11 mouse cellular contexts compared by ENCODE assay signal in genomic region chr2:168809895-168810294, GRCm38 (mm10). TPM values are rescaled to one million over a fixed set of nuclear protein-coding genes. Genes with fewer than 3 reads are reported as not detected.
DNase-seq lines count a peak whose midpoint lies in the region; ATAC-seq lines count a peak whose summit lies in the region.
"Had no signal": no experiment of that assay in that cellular context is flagged by ENCODE, and none has a peak within 500 bp of the region (broad histone marks: within the 10 kb centered on the region; RNA-seq: fewer than 3 reads in every experiment).

No protein-coding gene starts in this region.

- intact Hi-C loops in left cerebral cortex, postnatal 14 days (cut with DNase I), result no loop called here

- WGBS in kidney, embryonic 14.5 days, result 3% methylated on average over 14 of the region's 14 CpGs
- 12% methylated on average over 14 of the region's 14 CpGs for WGBS in embryonic facial prominence, embryonic 14.5 days
- WGBS in limb, embryonic 12.5 days, result 5% methylated on average over 14 of the region's 14 CpGs
- 6% methylated on average over 14 of the region's 14 CpGs for WGBS in neural tube, embryonic 15.5 days

- peaks cover 18% of the 10 kb centered on the region for H3K27me3 ChIP-seq in kidney, embryonic 14.5 days (ENCODE audit: control insufficient read depth, insufficient read depth, low read length)
- 0 out of 2 replicates have a peak, but pooled peaks cover 4% of the 10 kb centered on the region for H3K27me3 ChIP-seq in embryonic facial prominence, embryonic 14.5 days (replicated peaks; ENCODE audit: control insufficient read depth, insufficient read depth, low read length)
- H3K27me3 ChIP-seq in limb, embryonic 12.5 days, result no peaks in the 10 kb centered on the region
- H3K27me3 ChIP-seq in neural tube, embryonic 15.5 days (replicated peaks), result peaks cover 8% of the 10 kb centered on the region; the same call in 1 of the 2 replicates
- H3K27me3 ChIP-seq: lung, embryonic 15.5 days had no signal

- DNase-seq in kidney, postnatal 36 days, result no peak
- no peak for DNase-seq in embryonic facial prominence, embryonic 14.5 days (ENCODE audit: low spot score)
- DNase-seq in urinary bladder, adult 18-20 months (ENCODE audit: low spot score in 2 of 2), result no peak
- DNase-seq in left cerebral cortex, postnatal 14 days (ENCODE audit: low spot score in 2 of 2), result no peak
- DNase-seq in ovary, adult 18-20 months (ENCODE audit: low spot score), result no peak
- DNase-seq: cerebellum, postnatal 10 days had no signal

- H3K4me1 ChIP-seq in kidney, embryonic 14.5 days (ENCODE audit: control insufficient read depth, insufficient read depth, low read length), result peaks cover 3% of the 10 kb centered on the region; the same call in 1 of the 2 replicates
- no peaks in the 10 kb centered on the region for H3K4me1 ChIP-seq in embryonic facial prominence, embryonic 14.5 days (ENCODE audit: control insufficient read depth, insufficient read depth, low read length)
- peaks cover 26% of the 10 kb centered on the region for H3K4me1 ChIP-seq in limb, embryonic 12.5 days (replicated peaks)
- H3K4me1 ChIP-seq in neural tube, embryonic 15.5 days, result peaks cover 15% of the 10 kb centered on the region; the same call in 1 of the 2 replicates

- no peak overlapping the region for H3K4me3 ChIP-seq in kidney, embryonic 14.5 days (ENCODE audit: low read length)
- H3K4me3 ChIP-seq in embryonic facial prominence, embryonic 14.5 days (ENCODE audit: low read depth, low read length), result no peak overlapping the region
- H3K4me3 ChIP-seq in limb, embryonic 12.5 days (replicated peaks), result peak overlapping the region; percentile 11; the same call in 1 of the 2 replicates
- H3K4me3 ChIP-seq in neural tube, embryonic 15.5 days (replicated peaks), result no peak overlapping the region
- H3K4me3 ChIP-seq: layer of hippocampus, adult 2 months; lung, embryonic 15.5 days had no signal

- H3K4me2 ChIP-seq in kidney, embryonic 14.5 days (replicated peaks; ENCODE audit: low read depth, low read length), result peak overlapping the region; percentile 25
- H3K4me2 ChIP-seq in embryonic facial prominence, embryonic 14.5 days (ENCODE audit: low read depth, low read length), result peak overlapping the region; percentile 16; the same call in 1 of the 2 replicates
- peak overlapping the region; percentile 50 for H3K4me2 ChIP-seq in limb, embryonic 12.5 days
- H3K4me2 ChIP-seq in neural tube, embryonic 15.5 days, result peak overlapping the region; percentile 41
- H3K4me2 ChIP-seq: lung, embryonic 15.5 days had no signal

- H3K36me3 ChIP-seq in kidney, embryonic 14.5 days (ENCODE audit: control insufficient read depth, insufficient read depth, low read length), result no peaks in the 10 kb centered on the region
- H3K36me3 ChIP-seq in embryonic facial prominence, embryonic 14.5 days (ENCODE audit: control insufficient read depth, insufficient read depth, low read length), result no peaks in the 10 kb centered on the region
- no peaks in the 10 kb centered on the region for H3K36me3 ChIP-seq in limb, embryonic 12.5 days
- H3K36me3 ChIP-seq in neural tube, embryonic 15.5 days, result no peaks in the 10 kb centered on the region
- H3K36me3 ChIP-seq: lung, embryonic 15.5 days had no signal

- H3K27ac ChIP-seq in kidney, embryonic 14.5 days (ENCODE audit: low read depth, low read length), result no peak overlapping the region
- H3K27ac ChIP-seq in embryonic facial prominence, embryonic 14.5 days (replicated peaks; ENCODE audit: low read depth, low read length), result no peak overlapping the region
- no peak overlapping the region for H3K27ac ChIP-seq in limb, embryonic 12.5 days
- no peak overlapping the region for H3K27ac ChIP-seq in neural tube, embryonic 15.5 days (replicated peaks)
- H3K27ac ChIP-seq: layer of hippocampus, adult 2 months; lung, embryonic 15.5 days had no signal

- ATAC-seq in kidney, embryonic 14.5 days (ENCODE audit: low FRiP score, low TSS enrichment), result no peak
- no peak for ATAC-seq in embryonic facial prominence, embryonic 14.5 days (ENCODE audit: low read depth)
- no peak for ATAC-seq in limb, embryonic 12.5 days (ENCODE audit: insufficient number of reproducible peaks, insufficient read depth, low FRiP score, low TSS enrichment, low read depth)
- no peak for ATAC-seq in neural tube, embryonic 15.5 days (ENCODE audit: low FRiP score)

- no peaks in the 10 kb centered on the region for H3K9me3 ChIP-seq in kidney, embryonic 14.5 days (ENCODE audit: control insufficient read depth, low read length)
- H3K9me3 ChIP-seq in embryonic facial prominence, embryonic 14.5 days (ENCODE audit: control insufficient read depth, low read length), result no peaks in the 10 kb centered on the region
- H3K9me3 ChIP-seq in limb, embryonic 12.5 days, result no peaks in the 10 kb centered on the region
- H3K9me3 ChIP-seq in neural tube, embryonic 15.5 days (replicated peaks), result no peaks in the 10 kb centered on the region
- H3K9me3 ChIP-seq: lung, embryonic 15.5 days had no signal

- no peak overlapping the region for H3K9ac ChIP-seq in kidney, embryonic 14.5 days (ENCODE audit: low read depth, low read length)
- no peak overlapping the region for H3K9ac ChIP-seq in embryonic facial prominence, embryonic 14.5 days (ENCODE audit: low read depth, low read length)
- 0 out of 2 replicates have a peak overlapping the region, but pooled peaks have one; percentile 4 for H3K9ac ChIP-seq in limb, embryonic 12.5 days (replicated peaks)
- no peak overlapping the region for H3K9ac ChIP-seq in neural tube, embryonic 15.5 days (replicated peaks)
- H3K9ac ChIP-seq: lung, embryonic 15.5 days had no signal

RNA-seq across cellular contexts. Expression of gene Sall4, which starts 42.2 kb away (rescaled TPM):
- polyA plus RNA-seq in kidney, embryonic 14.5 days (2014; fragmentation: Nextera tagmentation; extraction: Ambion mirVana), result 0.16 and 0.65 TPM in 2 replicates
- 0.35 and 0.42 TPM in 2 replicates for polyA plus RNA-seq in embryonic facial prominence, embryonic 14.5 days (2014; fragmentation: Nextera tagmentation; extraction: Ambion mirVana)
- 5.0 and 5.1 TPM in 2 replicates for polyA plus RNA-seq in limb, embryonic 12.5 days (2016; fragmentation: Nextera tagmentation; extraction: Ambion mirVana)
- 0.49 and 0.72 TPM in 2 replicates for polyA plus RNA-seq in neural tube, embryonic 15.5 days (2015; fragmentation: Nextera tagmentation; extraction: Ambion mirVana)
- total RNA-seq in left cerebral cortex, postnatal 14 days (2021), result not detected
